Mouse (Mus musculus) kidney, embryonic 16.5 days (tissue): ENCODE results near the gene Kcnn4. TPM values are rescaled to one million over a fixed set of nuclear protein-coding genes. Genes with fewer than 3 reads are reported as not detected.

Source experiments
- ATAC-seq: fragments of 200-750 bp; cut with Nextera tagmentation; 2 replicates; pipeline ENCODE4 v1.8.0; 2017; ENCODE audit warnings: moderate TSS enrichment; ENCODE audit not compliant: low FRiP score, low TSS enrichment
- H3K27ac ChIP-seq: fragments of 300-500 bp; sonication (generic); 2 replicates; pipeline ENCODE4 v1.5.1; 2014; ENCODE audit warnings: low read length
- H3K27me3 ChIP-seq: fragments of 300-500 bp; sonication (generic); 2 replicates; pipeline ENCODE4 v1.6.1; 2014; ENCODE audit warnings: low read length, control low read depth, mixed read lengths; ENCODE audit not compliant: insufficient read depth
- H3K36me3 ChIP-seq: fragments of 300-500 bp; sonication (generic); 2 replicates; pipeline ENCODE4 v1.6.1; 2014; ENCODE audit warnings: low read length, control low read depth, mixed read lengths; ENCODE audit not compliant: insufficient read depth
- H3K4me1 ChIP-seq: fragments of 300-500 bp; sonication (generic); 2 replicates; pipeline ENCODE4 v1.6.1; 2014; ENCODE audit warnings: low read length, control low read depth, mixed read lengths; ENCODE audit not compliant: insufficient read depth
- H3K4me2 ChIP-seq: fragments of 300-500 bp; sonication (generic); replicated peaks from 2 replicates; pipeline ENCODE4 v1.6.1; 2014; ENCODE audit warnings: low read depth, low read length
- H3K4me3 ChIP-seq: fragments of 300-500 bp; sonication (generic); 2 replicates; pipeline ENCODE4 v1.5.1; 2014; ENCODE audit warnings: mild to moderate bottlenecking, low read length
- H3K9ac ChIP-seq: fragments of 300-500 bp; sonication (generic); replicated peaks from 2 replicates; pipeline ENCODE4 v1.6.1; 2014; ENCODE audit warnings: low read length
- H3K9me3 ChIP-seq: fragments of 300-500 bp; sonication (generic); 2 replicates; pipeline ENCODE4 v1.6.1; 2016; ENCODE audit warnings: low read length, control low read depth
- WGBS: fragments of 180-500 bp; shearing (Covaris S2); extraction: QIAGEN DNeasy Blood & Tissue Kit; methylation state at CpG from one replicate; pipeline ENCODE4 v1.1.7; 2014; 5-methylcytosine and 5-hydroxymethylcytosine counted together
- polyA plus RNA-seq: library from polyadenylated mRNA; unstranded; fragments of >200 nt; fragmentation: Nextera tagmentation; extraction: Ambion mirVana; gene quantifications from 2 replicates; pipeline ENCODE4 v1.2.1, GENCODE M21; 2015

Gene Kcnn4
- polyA plus RNA-seq, 1 experiment from 2014 or later: 4.4 TPM

GRCm38 (mm10) chr7:24387059-24387556, 17.0 kb downstream of the Kcnn4 start:
- no peak overlapping the region for H3K27ac ChIP-seq
- no peaks in the 10 kb centered on the region for H3K9me3 ChIP-seq
- no peak overlapping the region for H3K4me3 ChIP-seq
- 82% methylated on average over 10 of the region's 10 CpGs for WGBS
- H3K4me2 ChIP-seq: no peak overlapping the region
- no peak for ATAC-seq
- H3K9ac ChIP-seq: no peak overlapping the region
- no peaks in the 10 kb centered on the region for H3K27me3 ChIP-seq
- H3K36me3 ChIP-seq: no peaks in the 10 kb centered on the region
- H3K4me1 ChIP-seq: peaks cover 29% of the 10 kb centered on the region

GRCm38 (mm10) chr7:24389516-24390187, 19.6 kb downstream of the Kcnn4 start:
- 31% methylated on average over 13 of the region's 13 CpGs for WGBS
- 0 out of 2 replicates have a peak, but pooled peaks have one; percentile 24 for ATAC-seq
- no peaks in the 10 kb centered on the region for H3K9me3 ChIP-seq
- peaks cover 34% of the 10 kb centered on the region for H3K4me1 ChIP-seq
- H3K27ac ChIP-seq: peak overlapping the region; percentile 67
- no peak overlapping the region for H3K9ac ChIP-seq
- no peak overlapping the region for H3K4me3 ChIP-seq
- H3K36me3 ChIP-seq: no peaks in the 10 kb centered on the region
- H3K4me2 ChIP-seq: no peak overlapping the region; the same call in 1 of the 2 replicates
- H3K27me3 ChIP-seq: no peaks in the 10 kb centered on the region

GRCm38 (mm10) chr7:24390512-24390911, 20.4 kb downstream of the Kcnn4 start:
- H3K9me3 ChIP-seq: no peaks in the 10 kb centered on the region
- 41% methylated on average over 7 of the region's 7 CpGs for WGBS
- no peak for ATAC-seq
- no peak overlapping the region for H3K4me3 ChIP-seq
- H3K4me1 ChIP-seq: peaks cover 41% of the 10 kb centered on the region
- no peaks in the 10 kb centered on the region for H3K36me3 ChIP-seq
- H3K9ac ChIP-seq: no peak overlapping the region
- peak overlapping the region; percentile 67 for H3K27ac ChIP-seq
- H3K27me3 ChIP-seq: no peaks in the 10 kb centered on the region
- peak overlapping the region; percentile 46; the same call in 1 of the 2 replicates for H3K4me2 ChIP-seq

- H3K9ac ChIP-seq: peak overlapping the region; percentile 48; the same call in 1 of the 2 replicates
- no peaks in the 10 kb centered on the region for H3K36me3 ChIP-seq
- H3K27ac ChIP-seq: peak overlapping the region; percentile 74
- 1% methylated on average over 5 of the region's 5 CpGs for whole genome bisulfite sequencing
- peaks cover 41% of the 10 kb centered on the region for H3K4me1 ChIP-seq
- peak; percentile 86 for ATAC-seq
- H3K9me3 ChIP-seq: no peaks in the 10 kb centered on the region
- H3K4me3 ChIP-seq: peak overlapping the region; percentile 29
- peak overlapping the region; percentile 46 for H3K4me2 ChIP-seq
- H3K27me3 ChIP-seq: no peaks in the 10 kb centered on the region
Measured at GRCm38 (mm10) chr7:24391077-24391476, 21.0 kb downstream of the Kcnn4 start.

GRCm38 (mm10) chr7:24391687-24392086, 21.6 kb downstream of the Kcnn4 start:
- Histone ChIP-seq H3K4me1 (peaks cover 41% of the 10 kb centered on the region), H3K27me3 (no peaks in the 10 kb centered on the region), H3K4me3 (no peak overlapping the region), H3K4me2 (no peak overlapping the region), H3K36me3 (no peaks in the 10 kb centered on the region), H3K9ac (0 out of 2 replicates have a peak overlapping the region, but pooled peaks have one; percentile 7), H3K27ac (peak overlapping the region; percentile 74), H3K9me3 (no peaks in the 10 kb centered on the region)
- 71% methylated on average over 2 of the region's 2 CpGs for WGBS
- ATAC-seq: no peak

- no peaks in the 10 kb centered on the region for H3K9me3 ChIP-seq
- 73% methylated on average over 2 of the region's 3 CpGs for WGBS
- no peak for ATAC-seq
- H3K36me3 ChIP-seq: no peaks in the 10 kb centered on the region
- no peak overlapping the region for H3K4me3 ChIP-seq
- H3K4me1 ChIP-seq: peaks cover 42% of the 10 kb centered on the region
- peak overlapping the region; percentile 70; the same call in 1 of the 2 replicates for H3K27ac ChIP-seq
- no peaks in the 10 kb centered on the region for H3K27me3 ChIP-seq
- no peak overlapping the region for H3K4me2 ChIP-seq
- no peak overlapping the region for H3K9ac ChIP-seq
Measured at GRCm38 (mm10) chr7:24394054-24394453, 24.0 kb downstream of the Kcnn4 start.

GRCm38 (mm10) chr7:24394475-24395161, 24.6 kb downstream of the Kcnn4 start:
- Histone ChIP-seq H3K9me3 (no peaks in the 10 kb centered on the region), H3K4me2 (no peak overlapping the region), H3K9ac (0 out of 2 replicates have a peak overlapping the region, but pooled peaks have one; percentile 5), H3K27ac (peak overlapping the region; percentile 70), H3K27me3 (no peaks in the 10 kb centered on the region), H3K36me3 (no peaks in the 10 kb centered on the region), H3K4me3 (no peak overlapping the region), H3K4me1 (peaks cover 38% of the 10 kb centered on the region)
- 23% methylated on average over 15 of the region's 15 CpGs for WGBS
- ATAC-seq: no peak

GRCm38 (mm10) chr7:24396832-24397231, 26.8 kb downstream of the Kcnn4 start:
- H3K9me3 ChIP-seq: no peaks in the 10 kb centered on the region
- no peak overlapping the region for H3K4me2 ChIP-seq
- ATAC-seq: no peak
- WGBS: 71% methylated on average over 11 of the region's 11 CpGs
- 0 out of 2 replicates have a peak overlapping the region, but pooled peaks have one; percentile 9 for H3K9ac ChIP-seq
- peaks cover 25% of the 10 kb centered on the region for H3K4me1 ChIP-seq
- H3K4me3 ChIP-seq: no peak overlapping the region
- peak overlapping the region; percentile 27; the same call in 1 of the 2 replicates for H3K27ac ChIP-seq
- no peaks in the 10 kb centered on the region for H3K36me3 ChIP-seq
- H3K27me3 ChIP-seq: no peaks in the 10 kb centered on the region

GRCm38 (mm10) chr7:24398364-24398913, 28.4 kb downstream of the Kcnn4 start:
- H3K4me2 ChIP-seq: no peak overlapping the region
- 96% methylated on average over 8 of the region's 8 CpGs for WGBS
- peaks cover 7% of the 10 kb centered on the region; the same call in 1 of the 2 replicates for H3K9me3 ChIP-seq
- H3K4me3 ChIP-seq: no peak overlapping the region
- peaks cover 14% of the 10 kb centered on the region for H3K36me3 ChIP-seq
- no peak overlapping the region for H3K27ac ChIP-seq
- H3K4me1 ChIP-seq: peaks cover 24% of the 10 kb centered on the region
- H3K9ac ChIP-seq: no peak overlapping the region
- H3K27me3 ChIP-seq: no peaks in the 10 kb centered on the region
- ATAC-seq: no peak
